Mouse (Mus musculus): ENCODE measurements at regions not wholly inside any gene's neighbourhood (a gene's known extent, or its start where the extent isn't known, plus 50 kb on each side); places are given as distances from the start of the nearest gene placed in this dataset.

- Histone ChIP-seq H3K9me3 (ENCODE audit: control insufficient read depth, low read length) (no peaks in the 10 kb centered on the region), H3K27ac (replicated peaks) (no peak overlapping the region), H3K27me3 (ENCODE audit: control insufficient read depth, insufficient read depth, low read length) (no peaks in the 10 kb centered on the region), H3K4me1 (replicated peaks; ENCODE audit: control insufficient read depth, insufficient read depth) (no peaks in the 10 kb centered on the region), H3K4me3 (ENCODE audit: low read depth, low read length) (no peak overlapping the region), H3K4me2 (replicated peaks; ENCODE audit: low read depth) (no peak overlapping the region), H3K9ac (ENCODE audit: low read length) (no peak overlapping the region), H3K36me3 (ENCODE audit: control insufficient read depth, insufficient read depth, low read length) (no peaks in the 10 kb centered on the region)
- WGBS = 18% methylated on average over 9 of the region's 9 CpGs
- TF ChIP-seq CTCF (IDR thresholded peaks at IDR 0.05; ENCODE audit: low read depth) = peak; percentile 83
- TF ChIP-seq EP300 (optimal IDR thresholded peaks at IDR 0.05) = no peak
- ATAC-seq (ENCODE audit: low FRiP score, low TSS enrichment) (no peak), DNase-seq (ENCODE audit: low spot score) (no peak)
Observed at GRCm38 (mm10) chr1:67640353-67640752, 517.5 kb downstream of the Cps1 start.

GRCm38 (mm10) chr1:67640766-67641165 lies 517.9 kb downstream of the Cps1 start:
- no peak overlapping the region for H3K9ac ChIP-seq (ENCODE audit: low read length)
- no peaks in the 10 kb centered on the region for H3K36me3 ChIP-seq (ENCODE audit: control insufficient read depth, insufficient read depth, low read length)
- WGBS = 44% methylated on average over 6 of the region's 6 CpGs
- no peak overlapping the region for H3K4me2 ChIP-seq (replicated peaks; ENCODE audit: low read depth)
- no peak for ATAC-seq (ENCODE audit: low FRiP score, low TSS enrichment)
- no peaks in the 10 kb centered on the region for H3K9me3 ChIP-seq (ENCODE audit: control insufficient read depth, low read length)
- no peak for DNase-seq (ENCODE audit: low spot score)
- H3K4me3 ChIP-seq (ENCODE audit: low read depth, low read length) = no peak overlapping the region
- H3K27ac ChIP-seq (replicated peaks) = no peak overlapping the region
- no peaks in the 10 kb centered on the region for H3K27me3 ChIP-seq (ENCODE audit: control insufficient read depth, insufficient read depth, low read length)
- H3K4me1 ChIP-seq (replicated peaks; ENCODE audit: control insufficient read depth, insufficient read depth) = no peaks in the 10 kb centered on the region
- no peak for TF ChIP-seq CTCF (IDR thresholded peaks at IDR 0.05; ENCODE audit: low read depth)
- no peak for TF ChIP-seq EP300 (optimal IDR thresholded peaks at IDR 0.05)

DNA sequence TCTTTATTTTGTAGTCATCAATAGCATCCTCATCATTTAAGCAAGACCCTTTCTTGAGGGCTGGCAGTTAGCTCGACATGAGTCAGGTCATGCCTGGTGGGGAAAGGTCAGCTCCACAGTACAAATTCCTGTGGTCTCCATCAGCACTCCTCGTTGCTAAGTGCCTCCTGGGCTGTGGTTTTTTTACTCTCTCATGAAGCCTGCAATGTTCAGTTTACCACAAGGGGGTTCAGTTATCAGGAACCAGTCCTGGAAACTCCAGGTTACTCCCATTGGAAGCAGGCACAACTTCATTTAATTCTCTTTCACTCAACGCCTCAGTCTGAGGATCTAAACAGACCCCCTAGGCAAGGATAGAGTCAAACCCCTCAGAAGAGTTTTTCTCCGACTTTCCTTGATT lies 520.8 kb downstream of the Cps1 start:
- no peak overlapping the region for H3K9ac ChIP-seq (ENCODE audit: low read length)
- no peak for DNase-seq (ENCODE audit: low spot score)
- H3K4me3 ChIP-seq (ENCODE audit: low read depth, low read length) = no peak overlapping the region
- no peak for ATAC-seq (ENCODE audit: low FRiP score, low TSS enrichment)
- no peak for TF ChIP-seq EP300 (optimal IDR thresholded peaks at IDR 0.05)
- H3K4me2 ChIP-seq (replicated peaks; ENCODE audit: low read depth) = no peak overlapping the region
- H3K27ac ChIP-seq (replicated peaks) = no peak overlapping the region
- 56% methylated on average over 4 of the region's 4 CpGs for WGBS
- H3K36me3 ChIP-seq (ENCODE audit: control insufficient read depth, insufficient read depth, low read length) = no peaks in the 10 kb centered on the region
- no peaks in the 10 kb centered on the region for H3K27me3 ChIP-seq (ENCODE audit: control insufficient read depth, insufficient read depth, low read length)
- no peaks in the 10 kb centered on the region for H3K4me1 ChIP-seq (replicated peaks; ENCODE audit: control insufficient read depth, insufficient read depth)
- H3K9me3 ChIP-seq (ENCODE audit: control insufficient read depth, low read length) = no peaks in the 10 kb centered on the region

Data from stomach, postnatal 0 days (tissue).